Mouse (Mus musculus) neural tube, embryonic 15.5 days (tissue): ENCODE measurements around the gene Sspo. TPM values are rescaled to one million over a fixed set of nuclear protein-coding genes. Genes with fewer than 3 reads are reported as not detected.
A peak's percentile ranks its signal among the peaks of the same experiment; 100 is the strongest.

ENCODE experiments used
- ATAC-seq: fragments of 200-750 bp; cut with Nextera tagmentation; 2 replicates; pipeline ENCODE4 v1.8.0; 2017; ENCODE audit warnings: mild to moderate bottlenecking, moderate TSS enrichment, moderate library complexity; ENCODE audit not compliant: low FRiP score
- H3K27ac ChIP-seq: fragments of 300-500 bp; sonication (generic); replicated peaks from 2 replicates; pipeline ENCODE4 v1.5.1; 2015; ENCODE audit warnings: mild to moderate bottlenecking, inconsistent platforms
- H3K27me3 ChIP-seq: fragments of 300-500 bp; sonication (generic); replicated peaks from 2 replicates; pipeline ENCODE4 v1.6.1; 2015; ENCODE audit warnings: inconsistent platforms
- H3K36me3 ChIP-seq: fragments of 300-500 bp; sonication (generic); 2 replicates; pipeline ENCODE4 v1.6.1; 2015; ENCODE audit warnings: inconsistent platforms
- H3K4me1 ChIP-seq: fragments of 300-500 bp; sonication (generic); 2 replicates; pipeline ENCODE4 v1.6.1; 2015; ENCODE audit warnings: inconsistent platforms
- H3K4me2 ChIP-seq: fragments of 300-500 bp; sonication (generic); 2 replicates; pipeline ENCODE4 v1.6.1; 2015; ENCODE audit warnings: inconsistent platforms, mild to moderate bottlenecking, moderate library complexity
- H3K4me3 ChIP-seq: fragments of 300-500 bp; sonication (generic); replicated peaks from 2 replicates; pipeline ENCODE4 v1.5.1; 2015; ENCODE audit warnings: mild to moderate bottlenecking, inconsistent platforms
- H3K9ac ChIP-seq: fragments of 300-500 bp; sonication (generic); replicated peaks from 2 replicates; pipeline ENCODE4 v1.6.1; 2015; ENCODE audit warnings: mild to moderate bottlenecking, inconsistent platforms
- H3K9me3 ChIP-seq: fragments of 300-500 bp; sonication (generic); replicated peaks from 2 replicates; pipeline ENCODE4 v1.6.1; 2016; ENCODE audit warnings: inconsistent platforms
- WGBS: fragments of 180-500 bp; shearing (Covaris S2); methylation state at CpG from one replicate; pipeline ENCODE4 v1.1.7; 2015; ENCODE audit warnings: mixed read lengths; 5-methylcytosine and 5-hydroxymethylcytosine counted together
- polyA plus RNA-seq: library from polyadenylated mRNA; unstranded; fragments of >200 nt; fragmentation: Nextera tagmentation; extraction: Ambion mirVana; gene quantifications from 2 replicates; pipeline ENCODE4 v1.2.1, GENCODE M21; 2015

Gene Sspo
- polyA plus RNA-seq, 1 experiment from 2014 or later: 0.54 TPM

DNA sequence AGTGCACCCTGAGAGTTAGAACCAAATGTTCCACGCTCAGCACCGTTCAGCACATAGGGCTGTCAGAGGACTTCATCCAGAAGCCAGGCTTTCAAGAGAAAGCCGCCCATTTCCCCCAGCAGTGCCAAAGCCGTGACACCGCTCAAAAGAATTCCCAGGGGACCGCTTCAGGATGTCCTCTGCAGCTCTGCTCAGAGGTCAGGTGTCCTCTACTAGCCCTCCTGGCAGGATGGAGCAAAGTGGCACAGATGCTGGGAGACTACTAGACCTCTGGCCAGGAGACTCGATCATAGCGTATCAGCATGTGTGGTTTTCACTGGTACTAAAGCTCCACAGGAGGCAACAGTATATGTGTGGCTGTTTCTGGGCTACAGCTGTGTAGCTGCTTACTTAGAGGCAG, 86.9 kb downstream of the Sspo start:
- Histone ChIP-seq H3K9me3 (no peaks in the 10 kb centered on the region), H3K4me1 (peaks cover 31% of the 10 kb centered on the region), H3K4me2 (no peak overlapping the region), H3K27me3 (no peaks in the 10 kb centered on the region), H3K36me3 (peaks cover 16% of the 10 kb centered on the region), H3K4me3 (no peak overlapping the region), H3K9ac (no peak overlapping the region), H3K27ac (no peak overlapping the region)
- WGBS: 86% methylated on average over 8 of the region's 8 CpGs
- ATAC-seq: no peak

DNA sequence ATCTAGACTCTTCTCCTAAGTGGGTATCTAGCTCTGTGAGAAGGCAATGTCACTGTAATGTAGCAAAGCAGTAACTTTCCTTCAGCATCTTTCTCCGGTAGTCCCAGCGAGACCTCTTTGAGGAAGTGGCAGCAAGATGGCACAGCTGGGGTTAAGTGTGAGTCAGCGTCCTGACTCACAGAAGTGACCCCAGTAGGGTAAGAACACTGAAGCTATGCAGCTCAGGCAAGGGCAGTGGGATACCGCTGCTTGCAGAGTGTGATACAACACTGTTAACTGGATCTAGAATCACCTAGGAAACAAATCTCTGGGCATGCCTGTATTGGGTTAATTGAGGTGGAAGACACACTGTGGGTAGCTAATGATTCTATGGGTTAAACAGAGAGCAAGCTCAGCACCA, 88.1 kb downstream of the Sspo start:
- H3K27me3 ChIP-seq: no peaks in the 10 kb centered on the region
- H3K27ac ChIP-seq: no peak overlapping the region
- WGBS: 77% methylated on average over 4 of the region's 4 CpGs
- H3K9ac ChIP-seq: no peak overlapping the region
- H3K4me3 ChIP-seq: no peak overlapping the region
- H3K4me1 ChIP-seq: peaks cover 32% of the 10 kb centered on the region
- no peak overlapping the region for H3K4me2 ChIP-seq
- peaks cover 24% of the 10 kb centered on the region for H3K36me3 ChIP-seq
- no peaks in the 10 kb centered on the region for H3K9me3 ChIP-seq
- no peak for ATAC-seq

DNA sequence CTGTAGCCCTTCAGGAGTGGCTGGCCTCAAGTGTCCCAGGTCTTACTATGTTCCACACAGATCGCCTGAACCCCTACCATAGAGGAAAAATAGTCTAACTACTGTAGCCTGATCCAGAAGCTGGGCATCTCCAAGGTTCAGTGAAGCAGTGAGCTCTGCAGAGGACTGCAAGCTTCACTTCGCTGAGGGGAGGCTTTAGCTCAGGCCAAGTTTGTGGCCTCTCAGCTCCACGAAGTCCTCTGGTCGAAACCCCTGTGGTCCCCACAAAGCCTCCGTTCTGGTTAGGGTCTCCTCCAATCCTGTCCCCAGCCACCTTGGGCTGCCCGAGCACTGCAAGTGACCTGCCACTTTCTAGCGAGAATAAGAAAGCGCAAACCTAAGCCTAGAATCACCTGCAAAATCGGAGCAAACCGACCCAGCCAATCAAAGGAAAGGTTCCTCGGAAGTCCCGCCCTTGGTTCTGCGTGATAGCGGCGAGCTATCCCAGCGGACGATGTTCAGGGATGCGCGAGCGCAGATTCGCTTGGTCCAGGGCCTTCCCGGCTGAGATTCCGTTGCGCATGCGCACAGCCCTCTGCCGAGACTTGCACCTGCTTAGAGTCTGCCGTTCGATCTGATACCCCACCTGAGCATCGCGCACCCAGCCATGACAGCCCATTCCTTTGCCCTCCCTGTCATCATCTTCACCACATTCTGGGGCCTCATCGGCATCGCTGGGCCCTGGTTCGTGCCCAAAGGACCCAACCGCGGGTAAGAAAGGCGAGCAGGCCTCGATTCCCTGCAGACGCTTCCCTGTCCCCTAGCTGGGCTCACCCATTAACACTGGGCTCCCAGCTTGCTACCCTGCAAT, 89.3 kb downstream of the Sspo start, which contains the start of gene Atp6v0e2:
TSS of gene Atp6v0e2 (plus strand) at position 511 of the 850 bp plus-strand sequence.
- 3% methylated on average over 38 of the region's 38 CpGs for whole genome bisulfite sequencing

DNA sequence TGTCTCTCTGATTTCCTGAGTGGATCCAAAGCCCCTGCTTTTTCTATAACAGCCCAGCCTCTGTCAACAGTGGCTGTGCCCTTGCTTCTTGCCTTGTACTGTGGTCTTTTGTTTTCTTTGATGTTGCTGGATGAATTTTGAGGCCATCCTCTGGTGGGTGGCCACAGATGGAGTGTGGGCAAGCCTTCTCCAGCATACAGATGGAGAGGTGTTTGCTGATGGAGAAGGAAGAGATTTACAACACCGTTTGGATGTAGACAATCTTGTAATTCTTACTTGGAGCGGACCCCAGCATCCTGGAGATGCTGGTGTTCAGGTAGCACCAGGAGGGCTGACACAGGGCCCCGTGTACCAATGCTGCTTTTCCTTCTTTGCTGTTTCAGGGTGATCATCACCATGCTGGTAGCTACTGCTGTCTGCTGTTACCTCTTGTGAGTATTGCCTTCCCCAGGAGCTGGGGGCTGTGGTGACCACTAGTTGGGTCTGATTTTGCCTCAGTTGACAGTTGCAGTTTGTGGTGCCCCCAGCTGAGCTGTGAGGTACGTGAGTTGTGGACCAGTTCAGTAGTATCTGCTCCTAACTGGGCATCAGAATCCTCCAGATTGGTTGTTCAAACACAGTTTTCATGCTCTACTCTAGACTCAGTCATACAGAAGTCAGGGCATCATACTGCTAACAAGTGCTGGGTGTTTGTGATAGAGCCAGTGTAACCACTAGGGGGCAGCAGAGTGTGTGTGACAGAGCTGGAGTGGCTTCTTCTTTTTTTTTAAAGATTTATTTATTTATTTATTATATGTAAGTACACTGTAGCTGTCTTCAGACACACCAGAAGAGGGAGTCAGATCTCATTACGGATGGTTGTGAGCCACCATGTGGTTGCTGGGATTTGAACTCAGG, 91.1 kb downstream of the Sspo start:
- Histone ChIP-seq H3K36me3 (peaks cover 17% of the 10 kb centered on the region), H3K9me3 (no peaks in the 10 kb centered on the region), H3K27me3 (no peaks in the 10 kb centered on the region), H3K9ac (peak overlapping the region; percentile 98; the same call in 1 of the 2 replicates), H3K4me1 (peaks cover 32% of the 10 kb centered on the region), H3K27ac (0 out of 2 replicates have a peak overlapping the region, but pooled peaks have one; percentile 18), H3K4me3 (peak overlapping the region; percentile 82), H3K4me2 (peak overlapping the region; percentile 89)
- WGBS: 73% methylated on average over 5 of the region's 5 CpGs
- no peak for ATAC-seq

More for the DNA sequence above, 89.3 kb downstream of the Sspo start, which contains the start of gene Atp6v0e2:
- peak within 1 kb of the TSS; percentile 98 for H3K9ac ChIP-seq
- H3K36me3 ChIP-seq: peaks cover 19% of the 10 kb centered on the region
- H3K27ac ChIP-seq: peak within 1 kb of the TSS; percentile 87
- peak; percentile 97 for ATAC-seq
- H3K4me2 ChIP-seq: peak within 1 kb of the TSS; percentile 89
- no peaks in the 10 kb centered on the region for H3K9me3 ChIP-seq
- H3K4me1 ChIP-seq: peaks cover 32% of the 10 kb centered on the region
- H3K4me3 ChIP-seq: peak within 1 kb of the TSS; percentile 82
- H3K27me3 ChIP-seq: no peaks in the 10 kb centered on the region

DNA sequence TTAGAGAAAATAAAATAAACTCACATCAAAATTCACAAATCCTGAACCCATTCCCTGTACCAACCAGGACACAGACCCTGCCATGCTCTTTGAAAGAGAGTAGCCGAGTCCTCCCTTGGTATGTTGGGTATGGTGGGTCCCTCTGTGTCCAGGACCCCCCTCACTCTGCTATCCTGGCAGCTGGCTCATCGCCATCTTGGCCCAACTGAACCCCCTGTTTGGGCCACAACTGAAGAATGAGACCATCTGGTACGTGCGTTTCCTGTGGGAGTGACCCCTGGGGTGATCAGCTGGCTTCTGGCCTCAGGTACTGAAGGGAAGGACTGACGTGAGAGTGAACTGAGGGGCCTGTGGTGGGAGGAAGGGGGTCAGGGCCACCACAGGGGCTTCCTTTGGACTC, 91.8 kb downstream of the Sspo start:
- WGBS: 63% methylated on average over 5 of the region's 5 CpGs

DNA sequence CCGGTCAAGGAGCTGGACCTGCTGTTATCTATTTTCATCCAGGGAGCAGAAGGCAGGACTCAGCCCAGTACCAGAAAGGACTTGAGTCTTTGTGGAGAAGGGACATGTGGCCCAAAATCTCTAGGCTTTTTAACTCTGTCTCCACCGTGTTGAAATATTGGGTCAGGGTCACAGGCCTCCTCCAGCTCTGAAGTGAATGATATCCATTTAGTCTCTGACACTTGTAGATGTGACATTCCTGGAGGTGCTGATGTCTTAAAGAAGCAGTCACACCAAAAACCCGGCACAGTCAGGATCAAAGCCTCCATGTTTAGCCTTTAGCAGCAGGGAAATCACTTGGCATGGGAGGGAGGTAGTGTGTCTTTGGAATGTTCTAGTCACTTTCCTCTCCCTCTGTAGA, 92.7 kb downstream of the Sspo start:
- H3K9me3 ChIP-seq: no peaks in the 10 kb centered on the region
- H3K9ac ChIP-seq: no peak overlapping the region
- H3K27me3 ChIP-seq: no peaks in the 10 kb centered on the region
- no peak overlapping the region for H3K4me3 ChIP-seq
- H3K27ac ChIP-seq: no peak overlapping the region
- peaks cover 32% of the 10 kb centered on the region for H3K4me1 ChIP-seq
- no peak for ATAC-seq
- 67% methylated on average over 3 of the region's 3 CpGs for WGBS
- no peak overlapping the region for H3K4me2 ChIP-seq
- H3K36me3 ChIP-seq: peaks cover 17% of the 10 kb centered on the region

More for the DNA sequence above, 91.8 kb downstream of the Sspo start:
- H3K36me3 ChIP-seq: peaks cover 17% of the 10 kb centered on the region
- ATAC-seq: no peak
- no peak overlapping the region for H3K9ac ChIP-seq
- H3K27ac ChIP-seq: no peak overlapping the region
- no peak overlapping the region for H3K4me3 ChIP-seq
- H3K9me3 ChIP-seq: no peaks in the 10 kb centered on the region
- H3K4me1 ChIP-seq: peaks cover 32% of the 10 kb centered on the region
- H3K27me3 ChIP-seq: no peaks in the 10 kb centered on the region
- no peak overlapping the region for H3K4me2 ChIP-seq

DNA sequence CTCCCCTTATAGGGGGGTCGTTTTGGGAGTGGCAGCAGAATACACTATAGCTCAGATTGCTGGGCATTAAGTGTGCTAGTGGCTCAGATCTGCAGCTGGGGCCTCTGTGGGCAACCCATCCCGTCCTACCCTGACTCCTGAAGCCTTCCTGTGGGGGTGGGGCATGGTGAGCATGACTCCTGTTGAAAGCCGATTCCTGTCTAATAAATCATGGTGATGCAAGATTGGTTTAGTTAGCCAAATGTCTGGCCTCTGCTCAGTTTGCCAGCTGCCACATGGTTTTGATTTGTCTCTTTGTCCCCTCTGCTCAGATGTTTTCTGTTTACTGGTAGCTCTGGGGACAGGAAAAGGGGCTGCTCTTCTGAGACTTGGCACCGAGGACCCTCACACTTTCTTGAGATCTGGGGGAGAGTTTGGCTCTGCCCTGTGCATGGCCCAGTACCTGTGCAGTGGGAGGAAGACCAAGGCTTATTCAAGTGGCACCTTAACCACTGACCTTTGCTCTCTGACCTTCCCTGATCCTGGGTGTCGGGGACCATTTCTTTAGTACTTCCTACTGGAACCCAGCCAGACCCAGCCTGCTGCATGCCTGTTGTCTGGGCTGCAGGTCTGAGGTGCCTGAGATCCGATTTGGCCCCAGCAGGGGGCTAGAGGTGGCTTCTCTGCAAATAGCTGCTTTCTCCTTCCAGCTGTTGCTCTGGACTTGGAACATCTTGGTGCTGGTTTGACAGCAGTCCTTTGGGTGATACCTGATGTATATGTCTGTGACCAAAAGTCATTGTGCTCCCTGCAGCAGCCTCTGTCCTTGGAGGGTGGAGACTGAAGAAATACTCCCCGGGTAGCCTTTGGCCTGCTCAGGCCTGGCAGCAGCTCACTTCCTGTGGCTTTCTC, 93.8 kb downstream of the Sspo start:
- Histone ChIP-seq H3K4me3 (no peak overlapping the region), H3K36me3 (peaks cover 17% of the 10 kb centered on the region), H3K27me3 (no peaks in the 10 kb centered on the region), H3K9me3 (no peaks in the 10 kb centered on the region), H3K9ac (no peak overlapping the region), H3K4me1 (peaks cover 24% of the 10 kb centered on the region), H3K4me2 (no peak overlapping the region), H3K27ac (no peak overlapping the region)
- ATAC-seq: no peak
- WGBS: 44% methylated on average over 7 of the region's 7 CpGs

DNA sequence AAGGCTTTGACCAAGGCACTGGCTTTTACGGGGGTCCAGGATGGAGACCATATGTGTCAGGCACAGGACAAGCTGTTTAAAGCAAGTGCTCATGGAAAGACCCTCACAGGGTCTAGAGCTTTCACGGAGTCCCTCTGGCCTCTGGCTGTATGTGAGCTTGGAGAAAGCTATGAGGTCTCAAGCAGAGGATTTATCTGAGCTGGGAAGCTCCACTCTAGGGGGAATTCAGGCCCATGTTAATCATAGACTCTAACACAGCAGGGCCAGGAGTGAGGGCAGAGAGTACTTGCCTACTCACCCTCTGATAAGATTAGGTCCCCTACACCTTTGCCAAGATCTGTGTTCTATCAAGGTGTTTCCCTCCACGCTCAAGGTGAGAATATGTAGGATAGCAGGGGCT, 94.6 kb downstream of the Sspo start:
- H3K36me3 ChIP-seq: peaks cover 17% of the 10 kb centered on the region
- no peaks in the 10 kb centered on the region for H3K27me3 ChIP-seq
- H3K4me3 ChIP-seq: no peak overlapping the region
- H3K4me2 ChIP-seq: no peak overlapping the region
- no peak overlapping the region for H3K9ac ChIP-seq
- ATAC-seq: no peak
- peaks cover 21% of the 10 kb centered on the region for H3K4me1 ChIP-seq
- H3K27ac ChIP-seq: no peak overlapping the region
- 89% methylated on average over 3 of the region's 3 CpGs for WGBS
- H3K9me3 ChIP-seq: no peaks in the 10 kb centered on the region

DNA sequence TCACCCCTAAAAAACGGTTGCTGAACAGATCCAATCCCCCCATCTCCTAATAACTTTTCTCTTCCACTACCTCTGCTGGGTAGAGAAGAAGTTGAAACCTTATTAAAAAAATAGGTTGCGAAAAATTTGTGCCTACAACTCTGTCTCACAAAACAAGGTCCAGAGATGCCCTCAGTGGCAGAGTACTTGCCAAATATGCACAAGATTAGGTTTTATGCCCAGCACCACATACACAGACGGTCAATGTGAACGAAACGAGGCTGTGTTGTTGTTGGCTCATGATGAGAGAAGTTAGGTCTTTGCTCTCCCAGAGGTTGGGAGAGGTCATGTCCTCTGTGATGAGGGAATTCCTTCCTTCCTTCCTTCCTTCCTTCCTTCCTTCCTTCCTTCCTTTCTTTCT, 97.2 kb downstream of the Sspo start:
- no peak overlapping the region for H3K4me3 ChIP-seq
- no peak for ATAC-seq
- 78% methylated on average over 5 of the region's 5 CpGs for WGBS

DNA sequence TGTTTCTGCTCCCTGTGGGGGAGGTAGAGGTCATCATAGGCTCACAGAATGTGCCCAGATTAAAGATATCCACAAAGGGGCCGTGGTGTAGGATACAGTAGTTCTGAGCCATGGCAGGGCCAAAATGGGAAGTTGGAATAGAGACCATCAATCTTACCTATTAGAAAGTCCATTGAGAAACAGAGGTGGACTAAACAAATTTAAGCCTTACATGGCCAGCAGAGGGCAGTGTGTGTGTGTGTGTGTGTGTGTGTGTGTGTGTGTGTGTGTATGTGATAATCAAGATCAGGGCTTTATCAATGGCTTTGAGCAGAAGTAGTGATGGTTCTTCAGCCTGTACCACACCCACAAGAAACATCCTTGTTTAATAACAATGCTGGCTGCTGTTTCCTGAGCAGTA, 98.2 kb downstream of the Sspo start:
- 0 out of 2 replicates have a peak, but pooled peaks have one; percentile 2 for ATAC-seq
- peaks cover 4% of the 10 kb centered on the region for H3K36me3 ChIP-seq
- H3K27ac ChIP-seq: no peak overlapping the region
- WGBS: 46% methylated on average over 1 of the region's 1 CpGs
- H3K9me3 ChIP-seq: no peaks in the 10 kb centered on the region
- no peak overlapping the region for H3K4me2 ChIP-seq
- no peak overlapping the region for H3K4me3 ChIP-seq
- no peak overlapping the region for H3K9ac ChIP-seq
- H3K4me1 ChIP-seq: no peaks in the 10 kb centered on the region
- no peaks in the 10 kb centered on the region for H3K27me3 ChIP-seq

More for the DNA sequence above, 97.2 kb downstream of the Sspo start:
- Histone ChIP-seq H3K4me2 (no peak overlapping the region), H3K4me1 (no peaks in the 10 kb centered on the region), H3K36me3 (peaks cover 13% of the 10 kb centered on the region), H3K27ac (no peak overlapping the region), H3K9ac (no peak overlapping the region), H3K9me3 (no peaks in the 10 kb centered on the region), H3K27me3 (no peaks in the 10 kb centered on the region)

DNA sequence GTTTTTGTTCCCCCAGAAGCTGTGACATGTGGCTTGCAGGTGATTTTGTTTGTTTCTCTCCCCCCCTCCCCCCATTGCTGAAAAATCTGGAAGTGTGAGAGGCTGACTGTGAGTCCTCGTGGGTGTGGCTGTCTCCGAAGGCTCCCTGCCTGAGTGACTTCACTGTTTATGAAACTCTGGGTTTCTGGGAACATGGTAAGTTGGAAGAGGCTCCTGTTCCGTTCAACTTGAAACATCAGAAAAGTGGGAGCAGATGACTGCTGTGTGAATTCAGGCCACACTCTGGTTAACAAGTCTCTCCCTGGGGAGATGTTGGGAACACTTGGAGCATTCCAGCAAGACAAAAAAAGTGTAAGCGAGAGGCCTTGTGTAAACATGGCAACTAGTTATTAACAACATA, 98.8 kb downstream of the Sspo start:
- Histone ChIP-seq H3K9me3 (no peaks in the 10 kb centered on the region), H3K36me3 (peaks cover 4% of the 10 kb centered on the region), H3K27me3 (no peaks in the 10 kb centered on the region), H3K4me2 (no peak overlapping the region), H3K27ac (no peak overlapping the region), H3K4me1 (no peaks in the 10 kb centered on the region), H3K9ac (no peak overlapping the region), H3K4me3 (no peak overlapping the region)
- 75% methylated on average over 4 of the region's 4 CpGs for WGBS
- 0 out of 2 replicates have a peak, but pooled peaks have one; percentile 1 for ATAC-seq
